Mouse (Mus musculus) bone marrow macrophage, adult 2 months (primary cell): ENCODE measurements at regions not wholly inside any gene's neighbourhood (a gene's known extent, or its start where the extent isn't known, plus 50 kb on each side); places are given as distances from the start of the nearest gene placed in this dataset.

Experiments
- CTCF ChIP-seq: IDR thresholded peaks from 2 replicates; pipeline ENCODE4 v1.5.1; 2012; ENCODE audit warnings: low read depth, mild to moderate bottlenecking, low read length, moderate library complexity
- POLR2A ChIP-seq: IDR thresholded peaks from 2 replicates; pipeline ENCODE4 v1.6.1; 2012; ENCODE audit warnings: mild to moderate bottlenecking, low read depth, low read length, borderline replicate concordance

DNA sequence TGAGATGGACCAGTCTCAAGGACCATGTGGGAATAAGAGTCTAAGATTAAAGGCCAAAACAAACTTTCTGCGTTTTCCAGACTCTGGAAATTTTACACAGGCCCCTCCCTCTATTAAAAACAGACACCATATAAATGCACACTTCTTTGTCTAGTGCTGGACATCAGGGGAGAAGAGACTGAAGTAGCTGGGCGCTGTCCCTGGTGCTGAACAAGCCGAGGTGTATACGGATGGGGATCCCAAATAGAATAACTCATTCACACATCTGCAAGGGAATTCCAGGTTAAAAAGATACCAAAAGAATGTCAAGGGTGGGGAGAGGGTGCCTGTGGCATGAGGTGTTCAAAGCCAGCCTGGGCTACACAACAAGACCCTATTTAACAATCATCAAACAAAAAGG, 114.9 kb downstream of the Rps15a start:
- TF ChIP-seq POLR2A (no peak), CTCF (no peak)
